Mouse (Mus musculus): ENCODE data around the gene D930020B18Rik.

D930020B18Rik gene

DNA sequence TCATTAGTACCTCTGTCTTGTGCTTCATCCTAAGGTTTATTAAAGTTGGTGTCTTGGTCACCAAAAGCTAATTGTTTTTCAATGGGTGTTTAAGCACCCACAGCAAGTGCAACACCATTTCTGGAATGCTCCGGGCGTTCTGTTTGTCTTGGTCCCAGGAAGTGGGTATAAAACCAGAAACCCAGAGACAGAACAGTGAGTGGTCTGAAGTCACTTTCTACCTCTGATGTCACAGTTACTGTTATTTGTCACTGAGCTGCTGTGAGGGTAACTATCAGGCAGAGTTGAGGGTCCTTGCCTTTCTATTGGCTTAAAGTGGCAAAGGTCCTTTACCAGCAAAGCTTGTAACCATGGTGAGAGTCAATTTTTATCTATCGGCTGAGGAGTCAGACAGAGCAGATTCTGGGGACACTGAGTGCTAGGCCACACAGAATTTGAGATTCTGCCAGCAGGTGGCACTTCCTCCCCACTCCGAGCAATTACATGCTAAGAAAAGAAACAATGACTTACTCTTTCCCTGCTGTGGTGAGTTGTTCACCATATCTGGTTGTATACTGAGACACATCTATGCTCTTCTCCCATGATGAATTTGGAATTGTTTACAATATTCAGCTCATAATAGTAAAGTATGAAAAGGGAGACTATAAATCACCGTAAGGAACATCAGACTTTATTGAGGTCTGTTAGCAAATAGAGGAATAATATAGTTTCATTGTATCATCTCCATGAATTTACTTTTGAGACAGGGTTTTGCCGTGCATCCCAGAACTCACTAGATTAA is 1.0 kb upstream of the D930020B18Rik start:
- peak; percentile 36 for DNase-seq

DNA sequence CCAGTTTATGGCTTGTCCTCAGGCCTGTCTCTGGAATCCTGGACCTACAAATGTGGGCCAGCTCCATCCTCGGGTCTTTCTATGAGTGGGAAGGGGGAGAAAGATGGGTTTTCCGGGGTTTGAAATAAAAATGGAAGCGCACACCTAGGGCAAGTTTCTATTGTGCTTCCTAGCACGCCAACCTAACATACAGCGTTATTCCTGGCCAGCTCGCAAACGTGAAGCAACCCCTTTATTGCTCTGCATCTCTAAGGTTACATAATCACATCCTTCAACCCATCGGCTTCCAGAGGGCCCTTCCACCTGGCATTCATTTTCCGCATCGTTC is 480 bp upstream of the D930020B18Rik start:
- no peak for DNase-seq

DNA sequence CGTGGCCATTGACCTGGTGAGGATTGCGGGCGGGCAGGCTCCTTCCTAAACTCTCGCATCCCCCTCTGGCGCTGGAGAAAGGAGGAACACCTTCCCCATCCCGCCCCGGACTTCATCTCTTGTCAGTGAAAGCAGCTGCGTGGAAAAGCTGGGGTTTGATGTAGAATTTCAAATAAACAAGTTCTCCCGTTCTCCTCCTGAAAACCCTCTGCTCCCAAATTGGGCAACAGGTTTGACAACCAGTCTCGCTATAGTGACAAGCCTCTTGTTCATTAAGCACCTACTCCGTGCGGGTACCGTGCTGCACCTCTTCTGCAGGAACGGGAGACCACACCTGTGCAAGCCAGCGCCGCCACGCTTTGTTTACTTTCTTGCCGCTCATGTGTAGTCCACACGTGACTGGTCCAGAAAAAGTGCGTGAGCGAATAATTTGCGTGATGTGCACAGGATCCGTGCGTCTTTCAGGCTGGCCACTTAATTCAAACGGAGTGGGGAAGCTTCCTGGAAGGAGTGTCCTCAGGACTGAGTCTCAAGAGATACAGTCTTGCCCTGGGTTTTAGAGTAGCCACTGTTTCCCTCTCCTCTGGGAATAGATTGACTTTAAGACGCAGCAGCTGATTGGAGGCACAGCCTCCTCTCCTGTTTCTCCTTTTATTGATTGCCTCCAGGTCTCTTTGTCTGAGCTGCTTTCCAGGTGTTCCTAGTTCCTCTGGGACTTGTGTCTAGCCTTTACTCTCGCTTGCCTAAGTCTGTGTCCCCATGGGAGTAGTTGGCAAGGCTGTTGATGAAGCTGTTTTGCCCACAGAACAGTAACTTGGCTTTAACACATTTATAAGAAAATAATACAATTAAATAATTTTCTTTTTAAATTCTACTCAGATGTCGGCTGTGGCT is 913 bp downstream of the D930020B18Rik start:
- no peak for DNase-seq

DNA sequence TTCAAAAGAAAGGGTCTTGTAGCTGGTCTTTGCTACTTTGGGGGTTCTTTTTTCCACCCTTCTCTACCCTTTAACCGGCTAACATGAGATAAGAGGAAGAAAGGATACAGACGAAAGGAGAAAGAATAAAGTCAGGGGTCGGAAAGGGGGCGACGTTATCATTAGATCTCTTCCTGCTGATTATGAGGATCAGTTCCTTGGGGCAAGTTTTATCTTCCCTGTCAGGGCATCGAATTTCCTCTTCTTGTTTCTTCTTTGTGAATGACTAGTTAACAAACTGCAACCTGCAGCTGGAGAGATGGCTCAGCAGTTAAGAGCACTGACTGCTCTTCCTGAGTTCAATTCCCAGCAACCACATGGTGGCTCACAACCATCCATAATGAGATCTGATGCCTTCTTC is 4.9 kb downstream of the D930020B18Rik start:
- DNase-seq = no peak

DNA sequence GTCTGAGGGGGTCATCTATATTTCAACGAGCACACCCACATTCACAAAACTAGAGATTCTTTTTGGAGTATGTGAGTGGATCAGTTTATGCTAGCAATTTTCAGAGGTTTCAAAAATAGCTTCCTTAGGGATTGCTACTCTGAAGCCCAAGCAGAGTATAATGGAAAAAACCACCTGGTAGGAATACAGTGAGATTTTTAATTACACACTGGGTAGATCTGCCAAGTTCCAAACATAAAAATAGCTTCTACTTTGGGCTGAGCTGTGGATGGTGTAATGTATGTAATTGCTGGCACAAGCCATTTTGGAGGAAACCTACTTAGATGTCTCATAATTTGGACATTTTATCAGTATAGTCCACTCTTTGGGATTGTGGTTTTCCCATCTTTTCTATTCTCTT is 11.7 kb downstream of the D930020B18Rik start:
- no peak for DNase-seq

DNA sequence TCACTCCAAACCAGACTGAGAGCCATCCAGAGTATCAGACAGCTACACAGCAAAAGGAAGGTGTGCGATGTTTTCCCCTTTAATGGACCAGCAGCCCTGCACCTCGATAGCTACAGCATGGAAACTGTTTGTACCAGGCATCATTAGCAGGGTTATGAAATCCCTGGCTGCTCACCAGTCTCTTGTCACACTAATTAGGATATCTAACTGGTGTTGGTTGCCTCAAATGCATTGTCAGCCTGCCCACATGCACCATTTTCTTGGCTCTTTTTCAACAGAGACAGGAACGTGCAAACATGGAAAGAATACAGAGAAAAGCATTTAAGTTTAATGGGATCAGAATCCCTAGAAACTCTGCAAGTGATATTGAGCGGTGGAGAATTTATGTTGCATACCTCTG is 14.5 kb downstream of the D930020B18Rik start:
- DNase-seq = no peak

DNA sequence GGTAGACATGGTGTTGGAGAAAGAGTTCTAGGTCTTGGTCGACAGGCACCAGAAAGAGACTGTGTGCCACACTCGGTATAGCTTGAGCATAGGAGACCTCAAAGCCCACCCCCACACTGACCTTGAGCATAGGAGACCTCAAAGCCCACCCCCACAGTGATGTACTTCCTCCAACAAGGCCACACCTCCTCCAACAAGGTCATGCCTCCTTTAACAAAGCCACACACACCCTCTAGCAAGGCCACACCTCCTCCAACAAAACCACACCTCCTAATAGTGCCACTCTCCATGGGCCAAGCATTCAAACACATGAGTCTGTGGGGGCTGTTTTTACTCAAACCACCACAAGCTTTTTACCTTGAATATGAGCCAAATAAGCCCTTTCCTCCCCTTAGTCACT is 21.3 kb downstream of the D930020B18Rik start:
- DNase-seq = no peak

DNA sequence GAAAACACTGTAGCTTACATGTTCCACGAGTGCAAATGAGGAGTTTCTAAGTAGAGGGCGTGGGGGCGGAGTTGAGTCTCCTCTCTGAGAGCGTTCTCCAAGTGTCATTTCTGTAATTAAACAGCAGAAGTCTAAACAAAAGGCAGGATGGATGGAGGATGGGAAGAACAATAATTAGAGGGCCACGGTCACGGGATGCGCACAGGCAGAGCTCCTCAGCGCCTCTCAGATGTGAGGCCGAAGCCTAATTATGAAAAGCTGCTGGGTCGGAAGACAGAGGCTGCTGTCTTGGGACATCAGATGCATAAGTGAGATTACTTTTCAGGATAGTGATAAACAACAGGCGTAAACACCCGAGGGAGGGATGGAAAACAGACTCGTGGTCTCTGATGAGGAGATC is 22.2 kb downstream of the D930020B18Rik start:
- no peak for DNase-seq

DNA sequence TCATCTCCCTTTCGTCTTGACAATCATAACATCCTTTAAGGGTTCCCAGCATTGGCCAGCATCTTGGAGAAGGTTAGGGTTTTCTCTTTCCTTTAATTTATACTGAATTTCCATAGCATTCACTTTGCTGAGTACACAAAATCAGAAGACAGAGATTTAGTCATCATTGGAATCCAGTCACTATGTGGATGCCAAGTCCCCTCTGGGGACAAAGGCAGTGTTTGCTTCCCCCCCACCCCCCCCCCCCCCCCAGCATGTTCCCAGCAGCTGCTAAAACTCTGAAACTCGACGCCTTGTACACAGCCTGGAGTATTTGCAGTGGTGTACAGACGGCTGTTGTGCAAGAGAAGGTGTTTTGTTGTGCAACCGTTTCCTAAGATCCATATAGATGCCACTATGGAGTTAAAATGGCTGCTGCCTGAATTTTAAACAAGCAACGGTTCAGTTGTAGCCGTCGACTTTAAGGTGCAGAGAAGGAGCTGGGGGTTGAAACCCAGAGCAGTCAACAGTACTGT is 24.3 kb downstream of the D930020B18Rik start:
- DNase-seq = no peak

DNA sequence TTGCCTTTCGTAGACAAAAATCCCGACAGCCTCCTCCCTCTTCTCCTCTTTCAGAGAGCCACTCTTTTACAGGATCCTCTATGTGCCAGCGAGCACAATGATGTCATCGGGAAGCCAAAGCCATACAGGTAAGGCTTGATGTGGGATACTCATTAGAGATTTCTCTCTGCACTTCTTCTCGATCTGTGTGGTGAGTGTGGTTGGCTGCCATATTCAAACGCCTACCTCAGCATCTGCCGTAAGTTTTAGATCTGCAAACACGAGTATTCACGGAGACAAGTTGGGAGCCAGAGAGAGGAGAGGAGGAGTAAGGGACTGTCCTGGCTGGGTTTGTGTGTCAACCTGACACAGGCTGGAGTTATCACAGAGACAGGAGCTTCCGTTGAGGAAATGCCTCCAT is 27.7 kb downstream of the D930020B18Rik start:
- DNase-seq = no peak

DNA sequence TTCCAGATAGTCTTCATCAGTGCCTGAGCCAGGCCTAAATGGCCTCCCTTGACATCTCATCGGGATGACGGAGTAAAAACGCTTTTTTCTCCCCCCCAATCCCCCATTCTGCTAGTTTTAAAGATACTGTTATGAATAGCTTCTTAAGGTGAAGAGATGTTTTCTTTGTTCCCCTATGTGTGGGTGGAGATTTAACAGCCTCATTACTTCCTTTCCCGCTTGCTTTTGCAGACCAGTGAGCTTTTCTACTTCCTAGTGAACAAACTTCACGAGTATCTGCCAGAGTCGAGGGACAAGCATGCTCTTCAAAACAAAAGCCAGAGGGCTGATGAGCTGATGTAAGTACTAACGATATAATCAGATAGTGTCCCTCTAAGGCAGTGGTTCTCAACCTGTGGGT is 35.6 kb downstream of the D930020B18Rik start:
- no peak for DNase-seq

DNA sequence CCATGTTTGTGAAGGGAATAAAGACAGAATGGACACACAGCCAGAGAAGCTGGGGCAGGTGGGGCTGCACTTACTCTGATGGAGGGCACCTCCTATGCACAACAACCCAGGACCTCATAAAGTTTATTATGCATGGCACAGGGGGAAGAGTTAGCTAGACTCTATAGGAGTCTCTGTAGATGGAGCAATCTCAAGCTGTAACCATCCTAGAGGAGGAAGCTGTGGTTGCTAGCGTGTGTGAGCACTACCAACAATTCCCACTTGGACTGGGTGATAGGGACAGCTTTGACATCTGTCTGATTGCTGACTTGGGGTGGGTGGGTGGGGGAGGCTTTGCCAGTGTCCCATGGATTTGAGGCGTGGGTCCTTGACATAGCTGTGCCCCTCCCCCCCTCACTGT is 39.5 kb downstream of the D930020B18Rik start:
- no peak for DNase-seq

DNA sequence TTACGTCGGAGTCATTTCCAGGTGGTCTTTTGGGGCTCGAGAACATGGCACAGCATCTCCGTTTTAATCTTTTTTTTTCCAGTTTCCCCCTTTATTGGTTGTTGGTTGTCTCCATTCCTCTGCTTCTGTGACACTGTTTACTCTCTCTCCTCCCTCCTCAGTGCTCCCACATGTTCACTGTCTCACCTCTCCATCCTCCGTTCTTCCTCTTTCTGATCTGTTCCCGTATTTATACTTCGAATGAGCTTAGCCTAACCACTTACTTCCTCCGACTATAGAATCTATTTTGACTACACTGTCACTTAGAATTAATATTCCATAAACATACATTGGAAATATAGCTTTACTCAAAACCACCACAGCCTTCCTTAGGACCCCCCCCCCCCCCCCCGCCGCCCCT is 41.2 kb downstream of the D930020B18Rik start:
- DNase-seq = no peak

DNA sequence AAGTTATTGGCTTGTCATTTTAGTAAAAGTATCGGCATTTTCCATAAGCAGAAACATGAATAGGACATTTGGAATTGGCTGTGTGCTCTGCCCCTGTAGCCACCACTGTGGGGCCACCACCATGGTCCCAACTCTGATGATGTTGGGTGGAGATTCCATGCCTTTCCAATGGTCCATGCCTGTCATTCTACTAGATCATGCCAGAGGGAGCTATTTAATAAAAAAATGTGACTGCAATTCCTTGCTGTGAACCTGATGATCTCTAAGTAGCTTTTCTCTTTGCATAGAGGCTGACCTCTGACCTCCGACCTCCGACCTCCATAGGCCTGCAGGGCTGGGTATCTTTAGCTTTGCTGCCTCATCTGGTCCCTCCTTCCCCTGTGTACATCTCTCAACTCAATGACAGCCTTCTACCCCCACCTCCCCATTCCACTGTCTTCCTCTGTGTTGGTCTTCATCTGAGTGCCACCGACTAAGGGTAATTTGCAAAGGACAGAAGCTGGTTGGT is 44.8 kb downstream of the D930020B18Rik start:
- no peak for DNase-seq

DNA sequence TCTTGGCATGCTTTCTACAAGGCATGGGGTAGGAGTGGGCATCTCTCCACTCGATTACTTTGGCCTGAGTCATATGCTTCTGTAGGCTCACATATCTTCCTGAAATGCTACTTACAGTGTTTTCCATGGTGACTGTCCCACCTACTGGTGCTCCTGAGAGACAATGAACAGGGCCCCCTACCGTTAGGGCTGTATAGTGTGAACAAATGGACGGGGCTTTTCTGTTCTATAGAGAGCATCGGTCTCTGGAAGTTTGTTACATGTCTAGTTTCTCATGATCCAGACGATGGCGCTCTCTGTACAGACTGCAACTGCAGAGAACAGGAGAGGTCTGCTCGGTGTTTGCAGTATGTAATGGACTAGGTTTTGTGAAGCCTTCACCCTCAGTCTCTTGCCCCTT is 46.1 kb downstream of the D930020B18Rik start:
- DNase-seq = no peak

DNA sequence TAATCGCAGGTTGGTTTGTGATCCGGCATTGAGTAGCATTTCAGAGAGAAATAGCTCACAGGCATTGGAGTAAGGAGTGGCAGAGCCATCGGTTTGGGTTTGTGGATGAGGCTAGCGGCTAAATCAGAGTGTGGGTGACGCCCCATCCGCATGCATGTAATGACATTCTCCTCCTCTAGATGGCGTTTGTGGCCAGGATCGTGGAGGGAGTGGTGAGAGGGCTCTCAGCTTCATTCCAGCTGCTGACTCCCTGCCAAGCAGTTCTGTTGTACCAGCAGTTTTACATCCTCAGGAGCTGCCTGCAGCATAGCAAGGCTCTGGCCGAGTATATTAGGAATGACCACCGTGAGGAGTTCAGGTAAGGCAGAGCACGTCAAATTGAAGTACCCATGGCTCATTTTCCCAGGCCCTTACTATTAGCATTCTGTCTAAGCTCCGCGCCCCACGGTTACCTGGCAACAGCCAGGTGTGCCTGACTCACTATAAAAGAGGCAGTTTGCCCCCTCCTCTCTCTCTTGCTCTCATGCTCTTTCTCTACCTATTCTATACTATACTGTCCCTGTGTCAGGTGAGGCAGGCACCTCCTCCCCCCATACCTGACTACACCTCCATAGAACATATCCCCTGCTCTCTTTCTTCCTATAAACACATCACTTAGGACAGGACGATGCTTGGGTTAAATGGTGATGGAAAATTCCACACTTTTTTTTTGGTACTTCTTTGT is 48.4 kb downstream of the D930020B18Rik start:
- peak; percentile 8 for DNase-seq

DNA sequence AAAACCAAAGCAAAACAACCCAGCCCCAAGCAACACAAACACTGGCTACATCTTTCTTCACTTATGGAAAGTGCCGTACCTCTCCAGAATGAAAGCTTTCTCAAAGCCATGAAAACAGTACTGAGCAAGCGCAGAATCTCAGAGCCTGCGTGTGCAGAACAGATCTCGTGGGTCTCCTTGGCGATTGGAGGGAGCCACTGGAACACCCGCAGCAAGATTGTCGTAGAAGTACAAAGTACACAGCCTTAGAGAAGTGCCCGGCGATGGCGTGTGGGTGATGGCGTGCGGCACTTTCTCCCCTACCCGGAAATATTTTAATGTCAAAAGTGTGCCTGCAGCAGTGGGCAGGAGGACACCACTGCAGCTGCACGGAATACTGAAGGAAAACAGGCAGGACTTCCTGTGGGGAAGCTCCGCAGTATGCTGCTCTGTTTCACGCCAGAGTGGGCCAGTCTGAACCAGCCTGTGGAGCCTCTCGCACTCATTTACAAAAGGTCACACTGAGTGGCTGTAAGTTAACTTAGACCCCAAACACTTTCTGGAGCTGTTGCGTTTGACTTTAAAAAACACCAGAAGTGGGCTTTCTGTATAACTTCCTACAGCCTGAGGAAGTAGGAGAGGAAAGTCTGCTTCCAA is 51.7 kb downstream of the D930020B18Rik start:
- no peak for DNase-seq

DNA sequence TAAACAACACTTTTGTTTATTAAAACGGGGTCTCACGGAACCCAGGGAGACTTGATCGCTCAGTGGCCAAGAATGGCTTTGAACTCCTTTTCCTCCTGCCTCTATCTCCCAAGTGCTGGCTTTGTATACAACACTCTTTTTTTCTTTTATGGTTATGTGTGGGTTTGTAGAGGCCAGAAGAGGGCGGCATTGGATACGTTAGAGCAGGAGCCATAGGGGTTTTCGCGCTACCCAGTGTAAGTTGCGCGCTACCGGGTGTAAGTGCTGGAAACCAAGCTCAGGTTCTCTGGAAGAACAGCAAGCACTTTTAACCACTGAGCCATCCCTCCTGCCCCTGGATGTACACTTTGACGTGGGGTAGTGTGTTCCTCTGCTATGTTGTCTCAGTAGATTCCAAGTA is 53.2 kb downstream of the D930020B18Rik start:
- DNase-seq = no peak

DNA sequence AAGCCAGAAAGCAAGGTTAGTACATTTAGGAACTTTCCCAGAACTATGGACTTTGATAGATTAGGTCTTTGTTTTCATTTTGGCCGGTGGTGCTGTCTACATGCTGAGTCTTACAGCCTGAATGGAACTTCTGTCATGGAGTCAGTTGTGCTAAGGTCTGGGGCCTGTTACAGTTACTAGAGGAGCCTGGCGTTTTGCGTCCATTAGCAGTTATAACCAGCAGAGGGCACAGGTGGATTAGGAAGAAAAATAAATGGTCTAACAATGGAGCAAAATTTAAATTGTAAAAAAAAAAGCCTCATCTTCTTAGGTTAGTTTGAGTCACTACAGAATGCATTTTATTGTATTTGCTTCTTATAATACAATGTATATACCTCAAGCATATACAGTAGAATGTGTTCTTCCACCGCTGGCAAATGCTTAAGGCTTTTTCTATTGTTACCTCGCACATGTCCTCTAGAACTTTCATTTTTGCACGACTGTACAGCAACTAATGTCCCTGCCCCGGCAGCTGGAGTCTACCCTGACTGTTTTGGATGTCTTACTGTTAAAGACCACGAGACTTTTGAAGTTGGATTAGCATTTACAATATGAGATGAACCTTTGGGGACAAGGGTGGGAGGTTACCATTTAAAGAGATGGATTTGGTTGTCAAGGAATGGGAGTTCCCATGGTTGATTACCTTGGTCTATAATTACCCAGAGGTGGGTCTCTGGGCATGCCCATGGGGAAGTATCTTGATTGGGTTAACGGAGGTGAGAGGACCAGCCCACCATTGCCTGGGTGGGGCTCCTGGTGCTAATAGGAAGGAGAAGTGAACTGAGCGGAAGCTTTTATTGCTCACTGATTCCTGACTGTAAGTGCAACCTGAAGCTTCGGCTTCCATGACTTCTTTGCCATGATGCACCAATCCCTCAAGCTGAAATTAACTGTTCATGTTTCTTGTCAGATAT is 60.2 kb downstream of the D930020B18Rik start:
- DNase-seq = peak; percentile 3

DNA sequence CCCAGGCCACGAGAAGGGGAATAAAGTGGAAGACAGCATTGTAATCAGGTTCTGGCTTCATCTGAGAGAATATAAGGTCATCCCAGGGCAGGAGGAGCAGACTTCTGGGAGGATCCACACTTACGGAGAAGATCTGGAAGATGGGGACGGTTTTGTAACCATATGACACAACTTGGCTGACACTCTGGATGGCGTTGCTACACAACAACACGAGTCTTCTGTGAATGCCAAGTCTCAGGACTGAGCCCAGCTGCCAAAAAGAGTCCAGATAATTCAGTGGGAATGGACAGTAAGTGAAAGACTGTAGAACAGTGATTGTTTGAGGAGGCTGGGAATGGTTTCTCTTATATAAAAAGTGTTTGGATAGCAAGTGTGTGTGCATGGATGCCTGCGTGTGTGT is 62.2 kb downstream of the D930020B18Rik start:
- no peak for DNase-seq

DNA sequence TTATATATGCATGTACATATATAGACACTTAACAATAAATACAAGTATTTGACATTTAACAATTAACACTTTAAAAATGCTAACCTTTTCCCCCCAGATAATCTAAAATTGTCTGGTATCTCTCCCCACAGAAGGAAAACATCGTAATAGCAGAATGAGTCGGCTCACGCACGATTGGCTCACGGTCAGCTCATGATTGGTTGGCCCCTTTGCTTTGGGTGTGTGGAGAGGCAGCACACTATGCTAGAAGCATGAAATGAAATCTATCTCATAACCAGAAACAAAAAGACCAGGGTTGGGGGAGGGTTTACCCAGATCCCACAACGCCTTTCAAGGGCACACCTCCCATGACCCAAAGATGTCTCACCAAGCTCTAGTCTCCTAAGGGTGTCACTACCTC is 63.5 kb downstream of the D930020B18Rik start:
- DNase-seq = no peak
